Mouse (Mus musculus) left cerebral cortex, adult 9 months (tissue): ENCODE measurements around the gene Npr2.

Experiments
- DNase-seq, 2 experiments: peaks; one replicate each; pipeline ENCODE4 v3.0.0; 2022; ENCODE audit warnings: low spot score in 2 of 2

Gene Npr2

DNA sequence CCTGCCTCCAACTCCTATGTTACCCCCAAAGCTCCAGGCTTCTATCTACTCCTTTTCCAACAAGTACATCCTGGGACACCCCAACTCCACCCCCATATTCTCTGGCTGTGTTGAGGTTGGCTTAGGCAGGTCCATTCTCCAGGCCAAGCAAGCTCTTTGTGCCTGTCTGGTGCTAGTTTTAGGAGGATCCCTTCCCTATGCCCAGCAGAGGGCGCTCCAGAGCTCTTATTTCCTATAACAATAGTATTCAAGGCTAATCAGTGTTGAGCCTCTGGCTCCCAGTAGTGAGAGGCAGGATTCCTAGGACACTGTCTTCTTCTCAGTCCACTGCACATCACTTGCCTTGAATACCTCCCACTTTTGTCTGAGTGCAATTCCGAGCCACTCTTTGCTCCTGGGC, 40.3 kb downstream of the Npr2 start:
- DNase-seq: peak in 1 of 2 experiments; percentile 90

- no peak for DNase-seq
Measured at GRCm38 (mm10) chr4:43673703-43674102, 42.0 kb downstream of the Npr2 start.

DNA sequence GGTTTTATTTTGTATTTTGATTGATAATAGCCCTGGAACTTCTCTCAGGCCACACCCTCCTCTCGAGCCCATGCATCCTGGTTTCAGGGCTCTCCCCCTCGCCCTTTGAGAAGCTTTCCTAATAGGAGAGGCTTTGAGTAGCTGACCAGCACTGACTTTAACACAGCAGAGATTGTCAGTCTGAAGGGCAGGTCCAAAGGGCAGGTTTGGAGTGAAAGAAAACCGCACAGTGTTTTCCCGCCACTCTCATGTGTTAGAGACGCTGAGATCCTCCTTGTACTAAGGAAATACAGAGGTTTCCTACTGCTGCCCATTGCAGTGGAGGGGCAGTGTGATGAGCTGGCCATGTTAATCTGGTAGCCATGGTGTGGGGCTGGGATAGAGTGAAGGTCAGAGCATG, 43.2 kb downstream of the Npr2 start:
- DNase-seq: no peak

DNA sequence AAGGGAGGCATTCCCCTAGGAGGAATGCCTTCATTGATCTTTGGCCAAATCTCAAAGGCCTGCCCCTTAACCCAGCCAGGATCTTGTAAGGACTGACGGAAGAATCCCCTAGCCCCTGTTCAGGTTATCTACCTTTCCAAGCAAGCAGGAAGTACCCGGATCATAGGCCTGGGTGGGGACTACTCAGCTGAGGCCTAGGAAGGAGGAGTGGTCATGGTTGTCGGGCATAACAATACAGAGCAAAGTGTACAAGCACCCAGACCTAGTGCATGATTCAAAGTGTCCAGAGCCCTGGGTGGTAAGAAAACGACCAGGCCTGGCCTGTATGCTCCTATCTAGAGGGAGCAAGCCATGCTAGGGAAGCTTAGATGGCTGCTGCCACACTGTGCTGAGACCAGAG, 43.9 kb downstream of the Npr2 start:
- no peak for DNase-seq

DNA sequence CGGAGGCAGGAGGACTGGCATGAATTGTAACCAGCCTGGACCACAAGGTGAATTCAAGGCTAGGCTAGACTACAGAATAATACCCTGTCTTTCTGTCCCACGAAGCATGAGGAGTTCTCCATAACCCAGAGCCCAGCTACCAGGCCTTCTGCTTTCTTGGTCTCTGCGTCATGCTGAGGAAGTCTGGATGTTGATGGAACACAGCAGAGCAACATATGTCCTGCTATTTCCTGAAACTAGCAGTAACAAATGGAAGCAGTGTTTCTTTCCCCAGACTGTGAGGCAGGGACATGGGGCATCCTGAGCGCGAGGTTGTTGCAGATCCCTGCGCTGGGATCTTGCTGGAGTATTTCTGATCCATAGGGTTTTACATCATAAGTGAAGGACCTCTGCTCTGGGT, 46.8 kb downstream of the Npr2 start:
- no peak for DNase-seq

- DNase-seq: no peak
Measured at GRCm38 (mm10) chr4:43679416-43680043, 47.8 kb downstream of the Npr2 start.

DNA sequence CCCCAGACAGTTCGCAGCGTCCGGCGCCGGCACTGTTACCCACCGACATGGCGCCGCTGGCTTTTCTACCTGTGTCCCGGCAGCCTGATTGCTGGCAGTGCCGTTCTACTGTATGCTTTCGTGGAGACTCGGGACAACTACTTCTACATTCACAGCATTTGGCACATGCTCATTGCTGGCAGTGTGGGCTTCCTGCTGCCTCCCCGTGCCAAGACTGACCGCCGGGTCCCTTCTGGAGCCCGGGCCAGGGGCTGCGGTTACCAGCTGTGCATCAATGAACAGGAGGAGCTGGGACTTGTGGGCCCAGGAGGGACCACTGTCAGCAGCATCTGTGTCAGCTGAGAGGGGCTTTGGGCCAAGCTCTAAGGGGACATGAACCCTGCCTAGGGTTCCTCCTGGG, 58.3 kb downstream of the Npr2 start:
- DNase-seq: no peak

DNA sequence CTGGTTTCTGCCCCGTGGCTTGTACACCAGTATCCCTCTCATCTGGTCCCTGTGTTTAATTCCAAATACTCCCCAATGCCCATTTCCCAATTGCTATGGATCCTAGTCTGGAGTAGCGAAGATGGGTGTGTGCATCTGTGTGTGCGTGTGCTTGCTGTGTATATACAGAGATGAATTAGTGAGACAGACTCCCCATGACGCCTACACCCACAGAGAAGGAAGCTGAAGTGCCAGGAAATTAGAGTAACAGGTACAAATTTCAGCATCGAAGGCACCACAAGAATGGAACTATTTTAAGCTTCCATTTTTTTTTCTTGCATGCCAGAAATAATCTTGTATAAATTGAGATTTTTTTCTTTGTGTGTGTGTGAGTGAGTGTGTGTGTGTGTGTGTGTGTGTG, 59.3 kb downstream of the Npr2 start:
- DNase-seq: peak in 1 of 2 experiments; percentile 31

- DNase-seq: no peak
Measured at GRCm38 (mm10) chr4:43693806-43694241, 62.1 kb downstream of the Npr2 start.

- DNase-seq: no peak
Measured at GRCm38 (mm10) chr4:43694439-43695248, 62.9 kb downstream of the Npr2 start.

DNA sequence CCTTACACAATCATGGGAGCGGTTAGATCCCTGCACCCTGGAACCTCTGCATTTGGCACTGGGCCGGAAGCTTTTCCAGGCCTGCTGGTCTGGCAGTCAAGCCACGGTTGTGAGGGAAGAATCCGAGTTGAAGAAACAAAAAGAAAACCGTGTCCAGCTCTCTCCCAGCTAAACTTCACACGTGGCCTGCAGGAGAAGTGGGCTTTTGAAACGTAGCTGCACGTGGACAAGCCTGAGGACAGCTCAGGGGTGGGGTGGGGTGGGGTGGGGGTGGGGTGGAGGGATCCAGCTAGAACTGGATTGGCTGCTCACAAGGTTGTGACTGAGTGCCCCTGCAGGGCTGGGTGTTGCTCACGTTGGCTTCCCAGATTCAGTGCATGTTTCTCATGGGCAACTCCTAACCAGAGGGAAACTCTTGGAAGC, 63.5 kb downstream of the Npr2 start:
- DNase-seq: no peak

GRCm38 (mm10) chr4:43696561-43696960, 64.8 kb downstream of the Npr2 start:
- DNase-seq: no peak

DNA sequence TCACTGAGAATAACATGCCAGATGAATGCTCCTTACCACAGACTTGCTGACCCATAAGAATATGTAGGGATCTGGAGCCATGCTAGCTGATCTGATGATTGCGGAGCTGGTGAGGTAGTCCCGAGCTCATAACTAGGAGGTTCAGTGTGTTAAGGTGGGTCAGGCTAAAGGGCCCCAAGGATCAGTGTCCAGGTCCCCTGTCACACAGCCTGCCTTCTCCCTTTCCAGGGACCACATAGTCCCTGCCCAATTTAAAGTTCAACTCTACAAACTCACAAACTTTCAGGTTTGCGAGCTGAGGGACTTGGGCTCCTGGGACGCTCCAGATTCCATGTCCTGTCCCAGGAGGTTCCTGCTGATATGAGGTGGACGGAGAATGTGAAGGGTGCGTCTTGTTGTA, 69.0 kb downstream of the Npr2 start, which contains the start of gene Olfr70:
Gene Olfr70 (minus strand): TSS at position 101 of the 400 bp plus-strand sequence.
- DNase-seq: no peak
